Mouse (Mus musculus) CH12.LX (cell line): ENCODE measurements at regions not wholly inside any gene's neighbourhood (a gene's known extent, or its start where the extent isn't known, plus 50 kb on each side); places are given as distances from the start of the nearest gene placed in this dataset.
A peak's percentile ranks its signal among the peaks of the same experiment; 100 is the strongest.

Experiments
- DNase-seq: peaks from one replicate; pipeline ENCODE4 v3.0.0-alpha.2; 2013; ENCODE audit errors: extremely low read depth
- H3K27ac ChIP-seq: 2 replicates; pipeline ENCODE4 v1.5.1; 2012; ENCODE audit warnings: low read depth, mild to moderate bottlenecking, control low read depth, moderate library complexity; ENCODE audit not compliant: insufficient read depth
- H3K27me3 ChIP-seq: replicated peaks from 2 replicates; pipeline ENCODE3; 2012; ENCODE audit warnings: inconsistent platforms
- H3K36me3 ChIP-seq, 2 experiments: replicated peaks in 1 of 2; 2 replicates each; pipeline versions ENCODE3 to v1.6.1; 2012; ENCODE audit warnings: inconsistent platforms in 1 of 2, low read length in 1 of 2, mild to moderate bottlenecking in 1 of 2, mixed read lengths in 1 of 2, moderate library complexity in 1 of 2; ENCODE audit not compliant: control insufficient read depth in 1 of 2, insufficient read depth in 1 of 2
- H3K4me1 ChIP-seq, 2 experiments: 2 replicates each; pipeline ENCODE4 v1.6.1; 2012; ENCODE audit warnings: inconsistent platforms in 1 of 2, moderate library complexity in 1 of 2; ENCODE audit not compliant: insufficient read depth in 2 of 2, control insufficient read depth in 1 of 2
- H3K4me2 ChIP-seq: 2 replicates; pipeline ENCODE4 v1.6.1; 2012; ENCODE audit warnings: low read depth, mild to moderate bottlenecking, control low read depth; ENCODE audit not compliant: poor library complexity, insufficient read depth, severe bottlenecking
- H3K4me3 ChIP-seq, 3 experiments: fragments of 150-350 bp in 1 of 3; sonication (generic) in 1 of 3; replicated peaks in 1 of 3; 2 replicates each; pipeline versions ENCODE3 to v1.5.1; 2011 to 2012; ENCODE audit warnings: low read depth in 2 of 3, low read length in 2 of 3, mild to moderate bottlenecking in 2 of 3, moderate library complexity in 2 of 3, control low read depth in 1 of 3, improper control_type of control experiment in 1 of 3, inconsistent platforms in 1 of 3, mixed read lengths in 1 of 3; ENCODE audit not compliant: poor library complexity in 1 of 3
- H3K79me2 ChIP-seq: replicated peaks from 2 replicates; pipeline ENCODE4 v1.6.1; 2012; ENCODE audit warnings: mild to moderate bottlenecking, moderate library complexity; ENCODE audit not compliant: control insufficient read depth, poor library complexity, insufficient read depth, severe bottlenecking; ENCODE audit errors: extremely low read depth
- H3K9ac ChIP-seq: 2 replicates; pipeline ENCODE4 v1.6.1; 2012; ENCODE audit warnings: low read depth, mild to moderate bottlenecking, control low read depth, moderate library complexity; ENCODE audit not compliant: insufficient read depth
- H3K9me3 ChIP-seq: replicated peaks from 2 replicates; pipeline ENCODE3; 2012; ENCODE audit warnings: low read length, inconsistent platforms, mixed read lengths
- CTCF ChIP-seq, 2 experiments: IDR thresholded peaks in 1 of 2; conservative IDR thresholded peaks in 1 of 2; 2 replicates each; pipeline ENCODE4 v1.5.1; 2011 to 2012; ENCODE audit warnings: low read depth in 2 of 2, low read length in 2 of 2, improper control_type of control experiment in 1 of 2, inconsistent platforms in 1 of 2, mild to moderate bottlenecking in 1 of 2, moderate library complexity in 1 of 2
- ELF1 ChIP-seq: IDR thresholded peaks from 2 replicates; pipeline ENCODE4 v1.6.1; 2014; ENCODE audit warnings: low read depth, mild to moderate bottlenecking, inconsistent platforms, low read length, improper control_type of control experiment
- ETS1 ChIP-seq: conservative IDR thresholded peaks from 2 replicates; pipeline ENCODE4 v1.6.1; 2012; ENCODE audit warnings: low read depth, mild to moderate bottlenecking, inconsistent platforms, low read length, improper control_type of control experiment, moderate library complexity
- GABPA ChIP-seq: IDR thresholded peaks from 2 replicates; pipeline ENCODE4 v1.6.1; 2012; ENCODE audit warnings: low read depth, low read length, improper control_type of control experiment, inconsistent platforms; ENCODE audit not compliant: insufficient replicate concordance
- JUN ChIP-seq: IDR thresholded peaks from 2 replicates; pipeline ENCODE4 v1.6.1; 2011; ENCODE audit warnings: low read depth, mild to moderate bottlenecking, low read length, improper control_type of control experiment, moderate library complexity; ENCODE audit not compliant: insufficient read depth
- KAT2A ChIP-seq: IDR thresholded peaks from 2 replicates; pipeline ENCODE4 v1.6.1; 2012; ENCODE audit warnings: low read length, improper control_type of control experiment, inconsistent platforms; ENCODE audit not compliant: insufficient replicate concordance
- MEF2A ChIP-seq: IDR thresholded peaks from 2 replicates; pipeline ENCODE4 v1.6.1; 2014; ENCODE audit warnings: low read depth, mild to moderate bottlenecking, inconsistent platforms, low read length, improper control_type of control experiment, borderline replicate concordance
- NRF1 ChIP-seq: IDR thresholded peaks from 2 replicates; pipeline ENCODE4 v1.6.1; 2014; ENCODE audit warnings: low read depth, mild to moderate bottlenecking, inconsistent platforms, low read length, improper control_type of control experiment, moderate library complexity
- PAX5 ChIP-seq: IDR thresholded peaks from 2 replicates; pipeline ENCODE4 v1.6.1; 2012; ENCODE audit warnings: low read length, inconsistent platforms, mixed read lengths
- RCOR1 ChIP-seq: conservative IDR thresholded peaks from 2 replicates; pipeline ENCODE4 v1.6.1; 2012; ENCODE audit warnings: low read depth, mild to moderate bottlenecking, inconsistent platforms, low read length, improper control_type of control experiment
- TBP ChIP-seq: conservative IDR thresholded peaks from 2 replicates; pipeline ENCODE4 v1.6.1; 2011; ENCODE audit warnings: low read depth, low read length, improper control_type of control experiment
- dilution Hi-C: fragments of 300-500 bp; cut with MboI; formaldehyde crosslinking; loops from 2 replicates; pipeline ENCODE4 v1.14.3; 2020; ENCODE audit warnings: low sequenced_read_pairs; ENCODE audit not compliant: extremely low pct_unique_long_range_greater_than_20kb, extremely low pct_ligation_motif_present
- in situ Hi-C: fragments of 300-500 bp; cut with MboI; formaldehyde crosslinking; loops from 3 replicates; pipeline ENCODE4 v1.14.3; 2019; ENCODE audit warnings: low sequenced_read_pairs, low pct_ligation_motif_present, low pct_unique_long_range_greater_than_20kb, mixed read lengths

- H3K4me1 ChIP-seq, result peaks cover 4 to 7% of the 10 kb centered on the region in 2 experiments; a peak in 2 of 4 replicates
- H3K9ac ChIP-seq, result no peak overlapping the region
- H3K27me3 ChIP-seq, result no peaks in the 10 kb centered on the region
- no peak for DNase-seq
- no peaks in the 10 kb centered on the region for H3K36me3 ChIP-seq
- TF ChIP-seq MEF2A (no peak), JUN (no peak), CTCF (conservative IDR thresholded peaks at IDR 0.05 in 1 of 2, IDR thresholded peaks at IDR 0.05 in 1 of 2; ENCODE audit: low read depth in 2 of 2, low read length in 2 of 2) (no peak), RCOR1 (no peak), ELF1 (0 out of 2 replicates have a peak, but pooled peaks have one; percentile 13)
- dilution Hi-C loops (no loop called here), in situ Hi-C loops (no loop called here)
- no peaks in the 10 kb centered on the region for H3K9me3 ChIP-seq
- peak overlapping the region; percentile 44; the same call in 1 of the 2 replicates for H3K4me2 ChIP-seq
- H3K79me2 ChIP-seq, result no peaks in the 10 kb centered on the region
- H3K27ac ChIP-seq, result no peak overlapping the region
- H3K4me3 ChIP-seq, result no peak overlapping the region
These were observed 54.4 kb downstream of the Pcdh8 start for GRCm38 (mm10) chr14:79716704-79717103.

- TF ChIP-seq KAT2A (no peak), CTCF (conservative IDR thresholded peaks at IDR 0.05 in 1 of 2, IDR thresholded peaks at IDR 0.05 in 1 of 2; ENCODE audit: low read depth in 2 of 2, low read length in 2 of 2) (no peak), GABPA (no peak), PAX5 (no peak), ETS1 (no peak), NRF1 (no peak), TBP (no peak)
- Histone ChIP-seq H3K4me1 (peaks cover 4 to 6% of the 10 kb centered on the region in 2 experiments; a peak in 2 of 4 replicates), H3K27me3 (no peaks in the 10 kb centered on the region), H3K79me2 (no peaks in the 10 kb centered on the region), H3K9ac (no peak overlapping the region), H3K27ac (no peak overlapping the region), H3K4me3 (no peak overlapping the region), H3K36me3 (no peaks in the 10 kb centered on the region), H3K4me2 (no peak overlapping the region), H3K9me3 (no peaks in the 10 kb centered on the region)
- dilution Hi-C loops, result no loop called here
- DNase-seq, result no peak
- in situ Hi-C loops, result no loop called here
These were observed 50.7 kb upstream of the Cnmd start for GRCm38 (mm10) chr14:79712550-79713262.
